Mouse (Mus musculus) testis, adult 2 months (tissue): Measurements from ENCODE around the gene Gria4.

ENCODE experiments used
- CTCF ChIP-seq: fragments of 200-500 bp; IDR thresholded peaks from 2 replicates; pipeline ENCODE4 v1.5.1; 2012; ENCODE audit warnings: low read depth, mild to moderate bottlenecking, inconsistent platforms, low read length, moderate library complexity; ENCODE audit not compliant: control insufficient read depth, insufficient read depth, insufficient replicate concordance
- POLR2A ChIP-seq: fragments of 200-500 bp; IDR thresholded peaks from 2 replicates; pipeline ENCODE4 v1.6.1; 2012; ENCODE audit warnings: low read depth, mild to moderate bottlenecking, inconsistent platforms, low read length, moderate library complexity; ENCODE audit not compliant: control insufficient read depth

GRCm38 (mm10) chr9:4486428-4486827, 309.6 kb downstream of the Gria4 start:
- no peak for TF ChIP-seq POLR2A
- no peak for TF ChIP-seq CTCF
